Mouse (Mus musculus) neural tube, embryonic 15.5 days (tissue): ENCODE data around the gene Fcgr4. TPM values are rescaled to one million over a fixed set of nuclear protein-coding genes. Genes with fewer than 3 reads are reported as not detected.
A peak's percentile ranks its signal among the peaks of the same experiment; 100 is the strongest.

ENCODE experiments used
- ATAC-seq: fragments of 200-750 bp; cut with Nextera tagmentation; 2 replicates; pipeline ENCODE4 v1.8.0; 2017; ENCODE audit warnings: mild to moderate bottlenecking, moderate TSS enrichment, moderate library complexity; ENCODE audit not compliant: low FRiP score
- H3K27ac ChIP-seq: fragments of 300-500 bp; sonication (generic); replicated peaks from 2 replicates; pipeline ENCODE4 v1.5.1; 2015; ENCODE audit warnings: mild to moderate bottlenecking, inconsistent platforms
- H3K27me3 ChIP-seq: fragments of 300-500 bp; sonication (generic); replicated peaks from 2 replicates; pipeline ENCODE4 v1.6.1; 2015; ENCODE audit warnings: inconsistent platforms
- H3K36me3 ChIP-seq: fragments of 300-500 bp; sonication (generic); 2 replicates; pipeline ENCODE4 v1.6.1; 2015; ENCODE audit warnings: inconsistent platforms
- H3K4me1 ChIP-seq: fragments of 300-500 bp; sonication (generic); 2 replicates; pipeline ENCODE4 v1.6.1; 2015; ENCODE audit warnings: inconsistent platforms
- H3K4me2 ChIP-seq: fragments of 300-500 bp; sonication (generic); 2 replicates; pipeline ENCODE4 v1.6.1; 2015; ENCODE audit warnings: inconsistent platforms, mild to moderate bottlenecking, moderate library complexity
- H3K4me3 ChIP-seq: fragments of 300-500 bp; sonication (generic); replicated peaks from 2 replicates; pipeline ENCODE4 v1.5.1; 2015; ENCODE audit warnings: mild to moderate bottlenecking, inconsistent platforms
- H3K9ac ChIP-seq: fragments of 300-500 bp; sonication (generic); replicated peaks from 2 replicates; pipeline ENCODE4 v1.6.1; 2015; ENCODE audit warnings: mild to moderate bottlenecking, inconsistent platforms
- H3K9me3 ChIP-seq: fragments of 300-500 bp; sonication (generic); replicated peaks from 2 replicates; pipeline ENCODE4 v1.6.1; 2016; ENCODE audit warnings: inconsistent platforms
- WGBS: fragments of 180-500 bp; shearing (Covaris S2); methylation state at CpG from one replicate; pipeline ENCODE4 v1.1.7; 2015; ENCODE audit warnings: mixed read lengths; 5-methylcytosine and 5-hydroxymethylcytosine counted together
- polyA plus RNA-seq: library from polyadenylated mRNA; unstranded; fragments of >200 nt; fragmentation: Nextera tagmentation; extraction: Ambion mirVana; gene quantifications from 2 replicates; pipeline ENCODE4 v1.2.1, GENCODE M21; 2015

Fcgr4 gene
- polyA plus RNA-seq, 1 experiment from 2014 or later, result 0.40 TPM

DNA sequence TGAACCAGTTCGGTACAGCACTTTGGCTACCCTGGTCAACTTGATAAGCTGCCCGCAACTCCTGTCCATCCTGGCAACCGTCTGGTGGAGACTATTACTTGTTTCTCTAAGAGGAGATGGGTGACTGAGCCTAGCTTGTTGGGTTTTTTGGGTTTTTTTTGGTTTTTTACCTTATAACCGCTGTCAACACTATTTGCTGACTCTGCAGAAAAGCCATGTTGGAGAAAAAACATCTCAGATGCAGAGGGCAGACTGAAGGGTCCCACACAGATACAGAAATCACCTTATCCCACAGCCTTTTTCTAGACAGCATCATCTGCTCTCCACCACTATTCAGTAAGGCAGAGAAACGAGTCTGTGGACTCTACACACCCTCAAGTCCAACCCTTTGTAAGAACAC lies 32.9 kb upstream of the Fcgr4 start:
- H3K4me3 ChIP-seq, result no peak overlapping the region
- H3K4me2 ChIP-seq, result no peak overlapping the region
- no peak overlapping the region for H3K27ac ChIP-seq
- H3K9me3 ChIP-seq, result no peaks in the 10 kb centered on the region
- no peaks in the 10 kb centered on the region for H3K27me3 ChIP-seq
- H3K9ac ChIP-seq, result no peak overlapping the region
- no peaks in the 10 kb centered on the region for H3K4me1 ChIP-seq
- ATAC-seq, result no peak
- 90% methylated on average over 5 of the region's 5 CpGs for WGBS
- H3K36me3 ChIP-seq, result no peaks in the 10 kb centered on the region

GRCm38 (mm10) chr1:170989656-170990055 lies 29.1 kb upstream of the Fcgr4 start:
- no peaks in the 10 kb centered on the region for H3K9me3 ChIP-seq
- no peak overlapping the region for H3K4me2 ChIP-seq
- no peaks in the 10 kb centered on the region for H3K27me3 ChIP-seq
- H3K4me1 ChIP-seq, result no peaks in the 10 kb centered on the region
- no peak for ATAC-seq
- H3K36me3 ChIP-seq, result no peaks in the 10 kb centered on the region
- WGBS, result 75% methylated on average over 9 of the region's 9 CpGs
- H3K27ac ChIP-seq, result no peak overlapping the region
- H3K9ac ChIP-seq, result no peak overlapping the region
- H3K4me3 ChIP-seq, result no peak overlapping the region

DNA sequence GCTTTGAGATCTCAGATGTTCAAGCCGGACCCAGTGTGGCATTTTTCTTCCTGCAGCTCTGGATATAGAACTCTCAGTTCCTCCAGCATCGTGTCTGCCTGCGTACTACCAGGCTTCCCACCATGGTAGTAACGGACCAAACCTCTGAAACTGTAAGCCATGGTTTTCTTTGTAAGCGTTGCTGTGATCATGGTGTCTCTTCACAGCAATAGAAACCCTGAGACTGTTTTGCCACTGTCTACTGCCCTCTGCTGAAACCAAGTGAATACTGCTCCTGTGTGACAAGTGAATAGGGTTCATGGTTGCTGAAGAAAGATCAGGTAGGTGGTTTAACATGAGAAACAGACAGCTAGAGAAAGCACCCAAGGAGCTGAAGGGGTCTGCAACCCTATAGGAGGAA lies 26.2 kb upstream of the Fcgr4 start:
- no peak for ATAC-seq
- Histone ChIP-seq H3K4me2 (no peak overlapping the region), H3K27me3 (no peaks in the 10 kb centered on the region; the same call in 1 of the 2 replicates), H3K36me3 (no peaks in the 10 kb centered on the region), H3K4me1 (no peaks in the 10 kb centered on the region), H3K27ac (no peak overlapping the region), H3K4me3 (no peak overlapping the region), H3K9me3 (no peaks in the 10 kb centered on the region), H3K9ac (no peak overlapping the region)
- WGBS, result 59% methylated on average over 5 of the region's 5 CpGs

GRCm38 (mm10) chr1:170996034-170996433 lies 22.7 kb upstream of the Fcgr4 start:
- WGBS, result 80% methylated on average over 3 of the region's 3 CpGs
- Histone ChIP-seq H3K9me3 (no peaks in the 10 kb centered on the region), H3K4me2 (no peak overlapping the region), H3K27ac (no peak overlapping the region), H3K27me3 (no peaks in the 10 kb centered on the region; the same call in 1 of the 2 replicates), H3K4me3 (no peak overlapping the region), H3K4me1 (no peaks in the 10 kb centered on the region), H3K9ac (no peak overlapping the region), H3K36me3 (no peaks in the 10 kb centered on the region)
- ATAC-seq, result no peak

DNA sequence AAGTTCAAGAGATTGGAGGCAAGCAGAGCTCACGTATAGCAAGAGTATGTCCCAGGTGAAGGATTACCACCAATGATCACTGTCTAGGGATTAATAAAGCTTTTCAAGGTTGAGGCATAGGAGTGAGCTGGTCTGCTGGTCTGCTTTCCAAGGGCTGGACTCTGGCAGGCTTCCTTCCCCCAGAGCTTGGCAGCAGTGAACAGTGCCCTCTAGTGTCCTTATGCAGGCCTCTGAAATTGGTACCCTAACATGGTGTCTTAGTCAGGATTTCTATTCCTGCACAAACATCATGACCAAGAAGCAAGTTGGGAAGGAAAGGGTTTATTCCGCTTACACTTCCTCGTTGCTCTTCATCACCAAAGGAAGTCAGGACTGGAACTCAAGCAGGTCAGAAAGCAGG lies 22.0 kb upstream of the Fcgr4 start:
- H3K4me3 ChIP-seq, result no peak overlapping the region
- WGBS, result 55% methylated on average over 3 of the region's 3 CpGs
- no peak overlapping the region for H3K27ac ChIP-seq
- no peak for ATAC-seq
- no peaks in the 10 kb centered on the region for H3K36me3 ChIP-seq
- no peaks in the 10 kb centered on the region for H3K9me3 ChIP-seq
- H3K27me3 ChIP-seq, result no peaks in the 10 kb centered on the region; the same call in 1 of the 2 replicates
- no peak overlapping the region for H3K9ac ChIP-seq
- no peak overlapping the region for H3K4me2 ChIP-seq
- H3K4me1 ChIP-seq, result no peaks in the 10 kb centered on the region

DNA sequence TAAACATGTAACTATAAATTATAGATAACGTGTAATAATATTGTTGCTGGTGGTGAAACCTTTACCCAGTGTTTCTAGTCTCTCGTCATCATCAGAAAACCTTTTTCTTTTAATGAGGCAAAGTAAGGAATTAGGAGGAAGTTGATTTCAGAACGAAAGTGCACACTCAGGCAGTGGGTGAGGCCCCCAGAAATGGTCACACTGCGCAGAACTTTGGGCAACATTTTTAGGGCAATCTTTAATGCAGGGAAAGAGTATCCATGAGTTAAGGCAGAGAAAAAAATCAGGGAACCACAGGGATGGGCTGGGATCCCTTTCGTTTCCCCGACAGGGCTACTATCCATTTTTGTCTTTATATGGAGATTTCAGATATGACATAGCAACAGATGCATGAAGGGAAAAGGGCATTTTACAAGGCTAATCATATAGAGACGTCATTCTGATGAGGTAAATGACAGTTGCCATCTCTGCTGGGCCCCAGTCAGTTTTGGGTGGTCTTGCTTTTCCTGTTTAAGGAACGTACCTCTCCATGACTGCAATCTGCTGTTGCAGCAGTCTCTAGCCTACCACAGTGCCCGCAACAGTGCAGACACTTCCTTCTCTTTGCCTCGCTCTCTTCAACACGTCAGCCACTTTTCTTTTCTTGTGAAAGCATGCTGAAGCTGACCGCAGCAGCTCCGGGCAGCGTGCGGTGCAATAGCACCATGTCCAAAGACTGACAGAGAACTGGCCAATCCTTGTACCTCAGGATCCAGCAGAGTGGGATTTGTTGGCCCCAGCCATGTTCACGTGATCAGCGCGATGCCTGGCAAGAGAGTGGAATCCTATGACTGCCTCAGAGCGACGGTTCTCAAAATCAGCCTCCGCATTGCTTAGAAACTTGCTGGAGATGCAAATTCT lies 20.7 kb upstream of the Fcgr4 start:
- WGBS, result 67% methylated on average over 21 of the region's 21 CpGs
- no peak overlapping the region for H3K4me3 ChIP-seq

DNA sequence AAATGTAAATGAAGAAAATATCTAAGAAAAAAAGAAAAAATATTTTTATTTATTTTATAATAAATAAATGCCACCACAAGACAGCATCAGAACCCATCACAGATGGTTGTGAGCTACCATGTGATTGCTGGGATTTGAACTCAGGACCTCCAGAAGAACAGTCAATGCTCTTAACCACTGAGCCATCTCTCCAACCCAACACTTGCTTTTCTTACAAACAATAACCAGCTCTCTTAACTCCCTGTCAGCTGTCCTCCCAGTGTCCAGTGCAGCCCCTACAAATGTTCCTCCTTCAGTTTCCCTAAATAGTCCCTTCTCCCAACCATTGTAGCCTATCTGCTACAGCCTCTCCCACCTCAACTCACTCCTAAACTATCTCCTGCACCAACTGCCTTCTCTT lies 18.9 kb upstream of the Fcgr4 start:
- no peak overlapping the region for H3K27ac ChIP-seq
- H3K9me3 ChIP-seq, result no peaks in the 10 kb centered on the region
- no peak overlapping the region for H3K9ac ChIP-seq
- H3K4me2 ChIP-seq, result no peak overlapping the region
- no peaks in the 10 kb centered on the region for H3K4me1 ChIP-seq
- H3K27me3 ChIP-seq, result no peaks in the 10 kb centered on the region; the same call in 1 of the 2 replicates
- ATAC-seq, result no peak
- H3K36me3 ChIP-seq, result no peaks in the 10 kb centered on the region
- H3K4me3 ChIP-seq, result no peak overlapping the region

More for the DNA sequence above, 20.7 kb upstream of the Fcgr4 start:
- Histone ChIP-seq H3K27me3 (no peaks in the 10 kb centered on the region; the same call in 1 of the 2 replicates), H3K27ac (no peak overlapping the region), H3K9ac (no peak overlapping the region), H3K4me2 (peak overlapping the region; percentile 19), H3K36me3 (no peaks in the 10 kb centered on the region), H3K4me1 (no peaks in the 10 kb centered on the region), H3K9me3 (no peaks in the 10 kb centered on the region)
- ATAC-seq, result no peak

DNA sequence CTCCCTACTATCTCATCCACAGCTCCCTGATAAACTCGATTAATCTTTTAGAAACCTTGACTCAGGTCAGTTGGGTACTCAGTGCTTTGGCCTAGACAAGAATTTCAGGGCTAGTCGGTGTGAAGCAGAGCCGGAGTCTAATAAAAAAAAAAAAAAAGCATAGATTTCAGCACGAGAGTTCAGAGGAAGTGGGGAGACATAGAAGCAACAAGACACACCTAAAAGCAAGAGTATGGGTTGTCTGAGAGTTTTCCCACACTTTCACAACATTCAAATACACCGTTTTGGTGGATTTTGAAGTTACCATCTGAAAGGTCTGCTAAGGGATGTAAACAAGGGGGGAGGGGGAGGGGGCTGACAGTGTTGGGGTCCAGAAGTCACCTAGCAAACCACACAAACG lies 13.6 kb upstream of the Fcgr4 start:
- no peak overlapping the region for H3K4me2 ChIP-seq
- no peak for ATAC-seq
- WGBS, result 73% methylated on average over 6 of the region's 6 CpGs

GRCm38 (mm10) chr1:171005586-171005985 lies 13.1 kb upstream of the Fcgr4 start:
- Histone ChIP-seq H3K27ac (no peak overlapping the region), H3K4me3 (no peak overlapping the region), H3K27me3 (no peaks in the 10 kb centered on the region), H3K4me2 (no peak overlapping the region), H3K36me3 (no peaks in the 10 kb centered on the region), H3K9ac (no peak overlapping the region), H3K4me1 (no peaks in the 10 kb centered on the region), H3K9me3 (no peaks in the 10 kb centered on the region)
- no peak for ATAC-seq

More for the DNA sequence above, 13.6 kb upstream of the Fcgr4 start:
- Histone ChIP-seq H3K27ac (no peak overlapping the region), H3K9me3 (no peaks in the 10 kb centered on the region), H3K27me3 (no peaks in the 10 kb centered on the region), H3K4me3 (no peak overlapping the region), H3K4me1 (no peaks in the 10 kb centered on the region), H3K36me3 (no peaks in the 10 kb centered on the region), H3K9ac (no peak overlapping the region)

DNA sequence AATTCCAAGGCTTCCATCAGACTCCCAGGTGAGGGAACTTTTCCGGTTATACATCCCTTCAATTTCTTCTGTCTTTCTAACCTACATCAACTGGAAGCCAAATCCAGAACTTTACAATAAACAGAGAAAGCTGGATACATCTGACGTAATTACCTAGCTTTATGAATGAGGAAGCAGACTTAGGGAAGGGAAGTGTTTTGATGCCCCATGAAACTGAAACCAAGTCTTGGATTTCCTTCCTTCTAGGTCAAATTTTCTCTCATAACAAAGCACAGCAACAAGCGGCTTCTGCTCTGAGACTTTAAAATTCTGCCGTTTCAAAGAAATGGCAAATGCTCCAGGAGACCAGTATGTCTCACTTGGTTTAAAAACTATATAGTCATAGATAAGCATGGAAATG lies 12.4 kb upstream of the Fcgr4 start:
- no peak for ATAC-seq
- H3K36me3 ChIP-seq, result no peaks in the 10 kb centered on the region

GRCm38 (mm10) chr1:171006905-171007304 lies 11.8 kb upstream of the Fcgr4 start:
- no peaks in the 10 kb centered on the region for H3K27me3 ChIP-seq
- no peak for ATAC-seq
- H3K36me3 ChIP-seq, result no peaks in the 10 kb centered on the region
- 93% methylated on average over 2 of the region's 2 CpGs for WGBS
- no peaks in the 10 kb centered on the region for H3K4me1 ChIP-seq
- H3K9me3 ChIP-seq, result no peaks in the 10 kb centered on the region
- no peak overlapping the region for H3K27ac ChIP-seq
- H3K4me2 ChIP-seq, result no peak overlapping the region
- no peak overlapping the region for H3K9ac ChIP-seq
- no peak overlapping the region for H3K4me3 ChIP-seq

More for the DNA sequence above, 12.4 kb upstream of the Fcgr4 start:
- Histone ChIP-seq H3K27ac (no peak overlapping the region), H3K4me3 (no peak overlapping the region), H3K9me3 (no peaks in the 10 kb centered on the region), H3K4me2 (no peak overlapping the region), H3K4me1 (no peaks in the 10 kb centered on the region), H3K27me3 (no peaks in the 10 kb centered on the region), H3K9ac (no peak overlapping the region)
- WGBS, result 95% methylated on average over 4 of the region's 4 CpGs

GRCm38 (mm10) chr1:171011733-171012132 lies 7.0 kb upstream of the Fcgr4 start:
- no peaks in the 10 kb centered on the region for H3K9me3 ChIP-seq
- WGBS, result 86% methylated on average over 4 of the region's 4 CpGs
- H3K9ac ChIP-seq, result no peak overlapping the region
- no peak for ATAC-seq
- no peak overlapping the region for H3K4me3 ChIP-seq
- H3K4me1 ChIP-seq, result no peaks in the 10 kb centered on the region
- no peak overlapping the region for H3K27ac ChIP-seq
- H3K36me3 ChIP-seq, result no peaks in the 10 kb centered on the region
- no peak overlapping the region for H3K4me2 ChIP-seq
- H3K27me3 ChIP-seq, result no peaks in the 10 kb centered on the region
